Mouse (Mus musculus) kidney, postnatal 25 days (tissue): Measurements from ENCODE around the gene Slc46a3.

Experiments
- DNase-seq, 2 experiments: peaks; one replicate each; pipeline ENCODE4 v3.0.0; 2021; ENCODE audit warnings: mixed read lengths in 2 of 2

Slc46a3 gene

GRCm38 (mm10) chr5:147895436-147896198 is 1.0 kb upstream of the Slc46a3 start:
- no peak for DNase-seq

GRCm38 (mm10) chr5:147893766-147894454 is 705 bp downstream of the Slc46a3 start:
- DNase-seq: peak; percentile 46 to 75

GRCm38 (mm10) chr5:147893143-147893542 is 1.5 kb downstream of the Slc46a3 start:
- DNase-seq: no peak

GRCm38 (mm10) chr5:147892735-147893134 is 1.9 kb downstream of the Slc46a3 start:
- DNase-seq: peak in 1 of 2 experiments; percentile 45

- no peak for DNase-seq
These were observed 6.0 kb downstream of the Slc46a3 start for GRCm38 (mm10) chr5:147888313-147889297.

GRCm38 (mm10) chr5:147883581-147883980 is 11.0 kb downstream of the Slc46a3 start:
- no peak for DNase-seq

GRCm38 (mm10) chr5:147879971-147880682 is 14.5 kb downstream of the Slc46a3 start:
- no peak for DNase-seq

- peak in 1 of 2 experiments; percentile 17 for DNase-seq
These were observed 17.1 kb downstream of the Slc46a3 start for GRCm38 (mm10) chr5:147877520-147877919.

- DNase-seq: no peak
These were observed 19.4 kb downstream of the Slc46a3 start for GRCm38 (mm10) chr5:147875210-147875609.

GRCm38 (mm10) chr5:147874491-147875065 is 20.0 kb downstream of the Slc46a3 start:
- DNase-seq: no peak

GRCm38 (mm10) chr5:147871091-147871820 is 23.4 kb downstream of the Slc46a3 start:
- DNase-seq: no peak

- DNase-seq: no peak
These were observed 24.3 kb downstream of the Slc46a3 start for GRCm38 (mm10) chr5:147870296-147870695.

GRCm38 (mm10) chr5:147869568-147869967 is 25.0 kb downstream of the Slc46a3 start:
- no peak for DNase-seq

- DNase-seq: no peak
These were observed 25.9 kb downstream of the Slc46a3 start for GRCm38 (mm10) chr5:147868674-147869073.

- DNase-seq: peak; percentile 90 to 95
These were observed 34.0 kb downstream of the Slc46a3 start, which contains the start of gene Pomp for GRCm38 (mm10) chr5:147860449-147861261. Pomp (plus strand) TSS chr5:147860461.

GRCm38 (mm10) chr5:147860076-147860448 is 34.6 kb downstream of the Slc46a3 start:
- no peak for DNase-seq

- peak; percentile 39 to 58 for DNase-seq
These were observed 44.4 kb downstream of the Slc46a3 start for GRCm38 (mm10) chr5:147850194-147850593.

GRCm38 (mm10) chr5:147848164-147848863 is 46.3 kb downstream of the Slc46a3 start:
- peak; percentile 58 to 83 for DNase-seq

GRCm38 (mm10) chr5:147847361-147847760 is 47.3 kb downstream of the Slc46a3 start:
- DNase-seq: no peak
